Mouse (Mus musculus): Measurements from ENCODE around the gene Olfr8. TPM values are rescaled to one million over a fixed set of nuclear protein-coding genes. Genes with fewer than 3 reads are reported as not detected.
"Not testable (repeated sequence)": the region's sequence is repeated elsewhere in the genome, so short reads cannot be mapped to it uniquely, and the experiment has no call there.

Olfr8 gene
- polyA plus RNA-seq (2015; fragmentation: Nextera tagmentation; extraction: Ambion mirVana): not detected in 2 replicates

GRCm38 (mm10) chr10:78950336-78950735 lies at the start of gene Olfr8:
TSS of gene Olfr8 (plus strand) at chr10:78950636.
- not testable (repeated sequence) for H3K27ac ChIP-seq (replicated peaks); ATAC-seq (ENCODE audit: low FRiP score, low read depth); H3K4me3 ChIP-seq; H3K4me2 ChIP-seq; H3K9ac ChIP-seq; H3K36me3 ChIP-seq; H3K9me3 ChIP-seq; H3K4me1 ChIP-seq (replicated peaks); H3K27me3 ChIP-seq
- WGBS: 86% methylated on average over 1 of the region's 1 CpGs

GRCm38 (mm10) chr10:78912871-78913270 lies 37.6 kb upstream of the Olfr8 start, which contains the start of gene Olfr1354:
TSS of gene Olfr1354 (plus strand) at chr10:78913171.
- WGBS: 88% methylated on average over 1 of the region's 1 CpGs

GRCm38 (mm10) chr10:78963009-78963408 lies 12.6 kb downstream of the Olfr8 start, which contains the start of gene Olfr1353:
TSS of gene Olfr1353 (plus strand) at chr10:78963309.
- not testable (repeated sequence) for H3K4me1 ChIP-seq (replicated peaks); H3K9me3 ChIP-seq; H3K36me3 ChIP-seq; H3K27ac ChIP-seq (replicated peaks); H3K9ac ChIP-seq; H3K4me3 ChIP-seq; ATAC-seq (ENCODE audit: low FRiP score, low read depth); H3K4me2 ChIP-seq; H3K27me3 ChIP-seq

More at GRCm38 (mm10) chr10:78912871-78913270, 37.6 kb upstream of the Olfr8 start, which contains the start of gene Olfr1354:
- not testable (repeated sequence) for H3K27ac ChIP-seq (replicated peaks); H3K9ac ChIP-seq; H3K27me3 ChIP-seq; ATAC-seq (ENCODE audit: low FRiP score, low read depth); H3K36me3 ChIP-seq; H3K4me3 ChIP-seq; H3K9me3 ChIP-seq; H3K4me2 ChIP-seq; H3K4me1 ChIP-seq (replicated peaks)

GRCm38 (mm10) chr10:78980750-78981149 lies 30.3 kb downstream of the Olfr8 start, which contains the start of gene Olfr1352:
TSS of gene Olfr1352 (plus strand) at chr10:78981050.
- H3K27ac ChIP-seq (replicated peaks): no peak within 1 kb of the TSS
- H3K9ac ChIP-seq: no peak within 1 kb of the TSS
- no peaks in the 10 kb centered on the region for H3K27me3 ChIP-seq
- no peak within 1 kb of the TSS for H3K4me3 ChIP-seq
- H3K9me3 ChIP-seq: no peaks in the 10 kb centered on the region
- H3K36me3 ChIP-seq: no peaks in the 10 kb centered on the region
- H3K4me1 ChIP-seq (replicated peaks): no peaks in the 10 kb centered on the region
- no peak for ATAC-seq (ENCODE audit: low FRiP score, low read depth)
- H3K4me2 ChIP-seq: no peak within 1 kb of the TSS

Other genes starting within 250 kb of the Olfr8 start
- gene Casp14, start 232.3 kb upstream of the Olfr8 start, polyA plus RNA-seq (2015; fragmentation: Nextera tagmentation; extraction: Ambion mirVana): not detected in 2 replicates
- gene Ccdc105, start 197.6 kb upstream of the Olfr8 start, polyA plus RNA-seq (2015; fragmentation: Nextera tagmentation; extraction: Ambion mirVana): 0.39 and 0.65 TPM in 2 replicates
- 27.3 and 29.8 TPM in 2 replicates for gene Slc1a6, start 170.1 kb upstream of the Olfr8 start, polyA plus RNA-seq (2015; fragmentation: Nextera tagmentation; extraction: Ambion mirVana)
- not detected in 2 replicates for gene Olfr1356, start 98.5 kb upstream of the Olfr8 start, polyA plus RNA-seq (2015; fragmentation: Nextera tagmentation; extraction: Ambion mirVana)
- gene Olfr1355, start 75.1 kb upstream of the Olfr8 start, polyA plus RNA-seq (2015; fragmentation: Nextera tagmentation; extraction: Ambion mirVana): not detected in 2 replicates
- not detected in 2 replicates for gene Olfr1354, start 37.5 kb upstream of the Olfr8 start, polyA plus RNA-seq (2015; fragmentation: Nextera tagmentation; extraction: Ambion mirVana)
- not detected in 2 replicates for gene Olfr1353, start 12.7 kb downstream of the Olfr8 start, polyA plus RNA-seq (2015; fragmentation: Nextera tagmentation; extraction: Ambion mirVana)
- not detected in 2 replicates for gene Olfr1352, start 30.4 kb downstream of the Olfr8 start, polyA plus RNA-seq (2015; fragmentation: Nextera tagmentation; extraction: Ambion mirVana)
- not detected in 2 replicates for gene Olfr1351, start 61.8 kb downstream of the Olfr8 start, polyA plus RNA-seq (2015; fragmentation: Nextera tagmentation; extraction: Ambion mirVana)
- gene Olfr57, start 78.1 kb downstream of the Olfr8 start, polyA plus RNA-seq (2015; fragmentation: Nextera tagmentation; extraction: Ambion mirVana): 0.20 and 0.53 TPM in 2 replicates
- 42.8 and 44.6 TPM in 2 replicates for gene 2610008E11Rik, start 147.0 kb downstream of the Olfr8 start, polyA plus RNA-seq (2015; fragmentation: Nextera tagmentation; extraction: Ambion mirVana)
- not detected in 2 replicates for gene Vmn2r80, start 198.1 kb downstream of the Olfr8 start, polyA plus RNA-seq (2015; fragmentation: Nextera tagmentation; extraction: Ambion mirVana)